Mouse (Mus musculus) frontal cortex, postnatal 10 days (tissue): ENCODE measurements around the gene Cps1.

Experiments
- DNase-seq, 2 experiments: peaks; one replicate each; pipeline ENCODE4 v3.0.0; 2022; ENCODE audit warnings: low spot score in 2 of 2, mixed read lengths in 1 of 2

Gene Cps1

GRCm38 (mm10) chr1:67122797-67123196 is at the start of gene Cps1:
Gene Cps1, plus strand, starts transcription at chr1:67123026.
- no peak for DNase-seq

GRCm38 (mm10) chr1:67077739-67078138 is 45.1 kb upstream of the Cps1 start:
- no peak for DNase-seq

DNA sequence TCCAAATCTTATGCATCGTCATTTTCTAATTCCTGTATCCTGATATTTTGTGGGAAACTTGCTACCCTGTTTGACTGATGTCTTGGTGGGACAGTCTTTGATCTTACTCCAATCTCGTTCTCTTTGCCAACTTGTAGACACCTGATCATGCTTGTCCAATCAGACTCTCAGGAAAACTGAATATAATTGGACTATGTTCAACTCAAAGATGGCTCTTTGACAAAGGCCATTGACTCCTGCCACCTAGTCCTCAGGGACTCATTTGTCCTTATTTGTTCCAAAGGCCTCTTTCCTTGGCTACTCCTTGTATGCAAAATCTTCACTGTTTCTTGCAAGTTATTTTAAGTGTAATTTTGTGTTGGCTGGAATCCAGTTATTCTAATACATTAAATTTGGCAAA is 44.2 kb upstream of the Cps1 start:
- DNase-seq = no peak

DNA sequence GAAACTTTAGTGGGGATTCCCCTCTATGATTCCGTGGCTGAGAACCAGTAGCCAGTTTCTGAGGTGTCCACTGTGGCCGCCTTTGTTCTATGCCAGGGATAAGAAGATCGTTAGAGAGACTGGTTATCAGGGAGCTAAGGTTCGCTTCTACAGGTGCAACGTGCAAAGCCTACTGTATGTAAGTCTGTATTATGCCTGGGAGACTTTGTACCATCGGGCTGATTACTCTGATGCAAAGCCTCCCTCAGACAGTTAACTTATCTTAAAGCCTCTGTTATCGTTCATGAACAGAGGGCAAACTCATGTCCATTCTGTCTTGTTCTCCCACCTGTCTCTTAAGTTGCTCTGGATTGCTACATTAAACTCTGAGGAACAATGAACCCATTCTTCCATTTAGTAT is 43.7 kb upstream of the Cps1 start:
- DNase-seq = no peak

GRCm38 (mm10) chr1:67092473-67092872 is 30.4 kb upstream of the Cps1 start:
- DNase-seq = no peak

- DNase-seq = no peak
Measured at GRCm38 (mm10) chr1:67099215-67099614, 23.6 kb upstream of the Cps1 start.

GRCm38 (mm10) chr1:67103476-67104248 is 19.2 kb upstream of the Cps1 start:
- no peak for DNase-seq

- DNase-seq = no peak
Measured at GRCm38 (mm10) chr1:67111621-67112298, 11.1 kb upstream of the Cps1 start.

- DNase-seq = no peak
Measured at GRCm38 (mm10) chr1:67113343-67114030, 9.3 kb upstream of the Cps1 start.

- no peak for DNase-seq
Measured at GRCm38 (mm10) chr1:67116571-67116970, 6.3 kb upstream of the Cps1 start.

GRCm38 (mm10) chr1:67117778-67118177 is 5.0 kb upstream of the Cps1 start:
- DNase-seq = no peak

DNA sequence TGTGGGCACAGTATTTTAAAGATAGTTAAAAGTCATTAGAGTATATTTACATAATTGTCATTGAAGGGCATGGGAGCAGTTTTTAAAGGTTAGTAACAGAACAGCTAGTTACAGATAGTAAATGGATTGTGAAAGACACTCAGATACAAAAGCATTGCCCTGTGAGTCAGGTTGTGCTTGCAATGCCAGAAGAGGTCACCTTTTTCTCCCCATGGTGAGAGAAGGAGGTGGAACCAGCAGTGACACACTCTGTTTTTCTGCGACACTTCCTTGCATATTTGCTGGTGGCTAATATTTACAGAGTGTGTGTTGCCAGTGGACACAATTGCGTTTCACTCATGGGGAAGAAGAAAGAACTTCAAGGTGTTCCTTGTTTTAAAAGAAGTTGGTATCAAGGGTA is 2.6 kb downstream of the Cps1 start:
- no peak for DNase-seq

DNA sequence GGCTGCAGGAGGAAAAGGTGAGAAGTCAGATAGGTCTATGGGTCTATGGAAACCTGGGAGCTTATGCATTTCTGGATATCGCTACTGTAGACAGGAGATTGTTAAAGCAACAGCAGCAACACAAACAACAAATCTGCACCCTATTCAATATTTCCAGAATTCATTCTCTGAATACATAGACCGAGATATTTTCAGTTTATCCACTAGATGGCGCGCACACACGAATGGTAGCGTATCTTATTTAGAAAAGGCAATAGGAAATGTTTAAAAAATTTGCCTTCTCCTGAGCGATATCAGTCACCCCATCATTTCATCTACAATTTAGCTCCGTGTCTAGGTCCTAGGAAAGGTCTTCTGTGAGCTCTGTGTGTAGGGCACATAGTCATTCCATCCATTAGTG is 21.1 kb downstream of the Cps1 start:
- DNase-seq = peak in 1 of 2 experiments; percentile 8

DNA sequence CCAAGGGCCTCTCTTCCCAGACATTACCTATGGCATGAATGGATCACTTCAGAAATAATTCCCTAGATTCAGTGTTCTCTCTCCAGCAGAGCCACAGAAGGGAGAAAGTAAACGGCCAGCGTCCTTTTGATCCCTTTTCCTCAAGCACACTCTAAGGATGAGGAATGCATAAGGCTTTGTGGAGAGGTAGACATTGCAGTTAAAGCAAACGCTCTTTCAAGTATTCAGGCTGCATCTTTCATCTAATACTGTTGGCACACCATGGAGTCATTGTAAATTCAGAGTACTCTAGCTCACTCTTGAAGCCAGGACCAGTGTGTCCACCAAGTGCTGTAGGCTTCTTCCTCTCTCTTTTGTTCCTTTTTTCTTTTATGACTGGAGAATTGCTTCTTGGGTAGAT is 28.4 kb downstream of the Cps1 start:
- DNase-seq = no peak

DNA sequence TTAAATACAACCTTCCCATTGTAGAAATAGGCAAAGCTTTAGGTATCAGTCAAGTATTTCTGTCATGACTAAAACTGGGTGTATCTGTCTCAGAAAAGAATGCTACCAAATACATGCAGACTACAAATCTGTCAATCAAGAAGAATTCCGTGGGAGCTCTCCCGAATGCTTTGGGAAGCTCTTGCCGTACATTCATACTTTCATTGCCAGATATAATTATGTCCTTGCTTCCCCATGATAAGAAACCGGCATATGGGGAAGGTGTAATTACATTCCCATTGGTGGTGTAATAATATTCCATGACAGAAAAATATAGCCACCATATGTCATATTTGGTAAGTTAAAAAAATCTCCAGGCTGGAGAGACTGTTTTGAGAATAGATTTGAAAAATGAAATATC is 44.5 kb downstream of the Cps1 start:
- DNase-seq = no peak

DNA sequence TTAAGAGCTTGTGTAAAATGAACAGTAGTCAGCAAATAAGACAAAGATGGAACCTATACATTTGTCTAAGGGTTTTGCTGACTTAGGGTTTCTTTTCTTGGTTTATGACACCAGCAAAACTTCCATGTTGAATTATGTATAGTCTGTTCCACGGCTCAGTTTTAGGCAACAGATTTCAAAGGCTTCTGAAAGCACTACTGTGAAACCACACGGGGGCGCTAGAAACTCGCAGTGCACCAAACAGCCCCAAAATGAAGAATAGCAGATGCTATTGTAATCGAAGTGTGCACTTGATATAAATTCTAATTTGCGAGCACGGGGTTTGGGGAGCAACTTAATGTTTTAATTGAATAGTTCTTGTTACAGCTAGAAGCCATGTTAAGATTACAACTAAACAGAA is 58.3 kb downstream of the Cps1 start:
- DNase-seq = peak; percentile 21 to 62

DNA sequence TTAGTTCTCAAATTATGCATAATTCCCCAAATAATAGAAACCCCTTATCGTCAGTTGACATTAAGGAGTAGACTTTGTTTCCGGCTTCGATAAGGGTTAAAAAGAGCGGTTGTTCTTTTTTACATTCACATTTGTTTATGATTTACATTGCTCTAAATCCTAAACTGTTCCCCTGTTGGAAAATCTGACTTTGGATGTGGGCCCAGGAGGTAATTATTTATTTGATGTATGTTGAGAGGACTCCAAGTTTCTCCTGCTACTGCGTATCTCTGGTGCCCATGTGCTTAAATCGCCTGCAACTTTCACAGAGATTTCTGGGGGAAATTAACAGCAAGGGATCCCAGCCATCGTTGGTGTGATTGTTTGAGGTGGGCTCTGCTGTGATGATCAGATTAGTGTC is 59.4 kb downstream of the Cps1 start:
- no peak for DNase-seq

- no peak for DNase-seq
Measured at GRCm38 (mm10) chr1:67183532-67183931, 60.7 kb downstream of the Cps1 start.

- DNase-seq = no peak
Measured at GRCm38 (mm10) chr1:67184134-67184533, 61.3 kb downstream of the Cps1 start.

DNA sequence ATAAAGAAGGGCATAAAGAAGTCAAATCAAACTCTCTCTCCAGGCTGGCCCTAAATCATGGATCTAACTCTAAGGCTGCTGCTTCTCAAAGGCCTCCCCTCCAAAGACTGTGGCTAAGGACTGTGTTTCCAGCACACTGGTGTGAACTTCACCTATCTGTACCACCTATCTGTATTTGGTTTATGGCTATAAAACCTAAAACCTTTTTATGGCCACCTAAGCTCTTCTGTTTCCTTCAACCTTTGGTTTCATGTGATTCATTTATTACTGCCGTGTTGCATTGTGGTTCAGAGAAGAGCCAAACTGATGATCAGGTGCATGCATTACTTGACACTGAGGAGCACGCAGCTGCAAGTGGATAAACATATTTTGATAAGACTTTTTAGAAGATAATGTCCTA is 74.5 kb downstream of the Cps1 start:
- DNase-seq = no peak

DNA sequence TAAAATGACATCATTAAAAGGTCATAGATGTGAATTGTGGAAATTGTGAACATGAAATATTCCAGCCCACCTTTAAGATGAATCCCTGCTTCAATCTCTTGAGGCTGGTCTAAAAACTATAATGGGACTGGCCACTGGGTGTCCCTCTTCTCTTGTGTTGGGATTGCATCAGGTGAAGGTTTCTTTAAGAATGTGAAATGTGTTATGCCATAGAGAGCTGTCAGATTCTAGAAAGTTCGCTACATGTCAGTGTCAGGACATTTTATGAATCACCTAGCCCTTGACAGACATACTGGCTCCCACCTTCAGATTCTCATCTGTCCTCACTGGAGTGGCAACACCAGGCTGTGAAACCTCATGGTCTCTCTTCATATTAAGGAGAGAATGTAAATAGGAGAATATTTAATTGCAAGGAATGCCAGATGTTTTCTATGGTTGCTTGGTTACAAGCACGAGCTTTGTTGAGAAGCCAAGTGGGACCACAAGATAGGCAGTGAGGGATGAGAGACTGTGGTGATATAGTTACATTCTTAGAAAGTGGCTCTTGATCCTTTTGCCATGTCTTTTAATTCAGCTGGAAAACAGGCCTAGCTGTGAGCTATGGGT is 95.6 kb downstream of the Cps1 start:
- DNase-seq = peak in 1 of 2 experiments; percentile 22

GRCm38 (mm10) chr1:67223666-67224065 is 100.8 kb downstream of the Cps1 start:
- no peak for DNase-seq
